Mouse (Mus musculus): ENCODE measurements at regions not wholly inside any gene's neighbourhood (a gene's known extent, or its start where the extent isn't known, plus 50 kb on each side); places are given as distances from the start of the nearest gene placed in this dataset.

GRCm38 (mm10) chr3:105367972-105368371, 84.2 kb upstream of the Kcnd3 start:
- TF ChIP-seq MXI1 (IDR thresholded peaks at IDR 0.05; ENCODE audit: low read depth, low read length) (no peak), ZC3H11A (IDR thresholded peaks at IDR 0.05; ENCODE audit: low read depth, low read length) (no peak), ZKSCAN1 (IDR thresholded peaks at IDR 0.05; ENCODE audit: low read depth, low read length) (no peak), UBTF (IDR thresholded peaks at IDR 0.05; ENCODE audit: borderline replicate concordance, insufficient read depth, low read depth, low read length) (no peak)
- no peak overlapping the region for H3K4me3 ChIP-seq (ENCODE audit: control insufficient read depth in 1 of 2, insufficient read depth in 1 of 2, low read depth in 2 of 2, low read length in 2 of 2)
- no peaks in the 10 kb centered on the region for H3K36me3 ChIP-seq (ENCODE audit: control insufficient read depth in 1 of 2, insufficient read depth in 2 of 2, low read length in 2 of 2)
- H3K27ac ChIP-seq (ENCODE audit: control insufficient read depth, low read depth, low read length), result no peak overlapping the region
- DNase-seq (ENCODE audit: low read depth, low spot score), result no peak
- no peaks in the 10 kb centered on the region for H3K79me2 ChIP-seq (ENCODE audit: control insufficient read depth, insufficient read depth, low read length, poor library complexity)
- no peaks in the 10 kb centered on the region for H3K27me3 ChIP-seq (ENCODE audit: control insufficient read depth in 1 of 2, insufficient read depth in 2 of 2, low read length in 2 of 2)
- no peak overlapping the region for H3K9ac ChIP-seq (ENCODE audit: control insufficient read depth, low read depth, low read length, poor library complexity, severe bottlenecking)
- no peaks in the 10 kb centered on the region for H3K9me3 ChIP-seq (replicated peaks; ENCODE audit: insufficient read depth, low read length)
- no peaks in the 10 kb centered on the region for H3K4me1 ChIP-seq (ENCODE audit: control insufficient read depth in 1 of 2, insufficient read depth in 2 of 2, low read length in 2 of 2)

- H3K36me3 ChIP-seq (ENCODE audit: control insufficient read depth in 1 of 2, insufficient read depth in 2 of 2, low read length in 2 of 2), result no peaks in the 10 kb centered on the region
- no peaks in the 10 kb centered on the region for H3K4me1 ChIP-seq (ENCODE audit: control insufficient read depth in 1 of 2, insufficient read depth in 2 of 2, low read length in 2 of 2)
- H3K9ac ChIP-seq (ENCODE audit: control insufficient read depth, low read depth, low read length, poor library complexity, severe bottlenecking), result no peak overlapping the region
- DNase-seq (ENCODE audit: low read depth, low spot score), result no peak
- no peak overlapping the region for H3K27ac ChIP-seq (ENCODE audit: control insufficient read depth, low read depth, low read length)
- TF ChIP-seq MXI1 (IDR thresholded peaks at IDR 0.05; ENCODE audit: low read depth, low read length) (no peak), RAD21 (IDR thresholded peaks at IDR 0.05; ENCODE audit: low read depth, low read length) (no peak), ZC3H11A (IDR thresholded peaks at IDR 0.05; ENCODE audit: low read depth, low read length) (no peak), CTCF (IDR thresholded peaks at IDR 0.05 in 2 of 3, conservative IDR thresholded peaks at IDR 0.05 in 1 of 3; ENCODE audit: control insufficient read depth in 1 of 3, insufficient read depth in 1 of 3, low read depth in 2 of 3, low read length in 3 of 3, poor library complexity in 1 of 3, severe bottlenecking in 1 of 3) (no peak), POLR2AphosphoS5 (IDR thresholded peaks at IDR 0.05; ENCODE audit: borderline replicate concordance, low read depth, low read length) (no peak), SIN3A (IDR thresholded peaks at IDR 0.05; ENCODE audit: low read length) (no peak), GABPA (IDR thresholded peaks at IDR 0.05; ENCODE audit: low read depth, low read length) (no peak), GATA1 (IDR thresholded peaks at IDR 0.05; ENCODE audit: low read depth, low read length) (no peak), USF1 (IDR thresholded peaks at IDR 0.05; ENCODE audit: low read depth, low read length) (no peak), ZMIZ1 (IDR thresholded peaks at IDR 0.05; ENCODE audit: low read depth, low read length) (no peak), EP300 (IDR thresholded peaks at IDR 0.05; ENCODE audit: low read depth in 1 of 2, low read length in 2 of 2) (no peak), MYB (IDR thresholded peaks at IDR 0.05; ENCODE audit: low read depth, low read length) (no peak), BHLHE40 (IDR thresholded peaks at IDR 0.05; ENCODE audit: borderline replicate concordance, low read depth, low read length) (no peak), HCFC1 (IDR thresholded peaks at IDR 0.05; ENCODE audit: low read depth, low read length) (no peak), CHD1 (IDR thresholded peaks at IDR 0.05; ENCODE audit: low read depth, low read length) (no peak), UBTF (IDR thresholded peaks at IDR 0.05; ENCODE audit: borderline replicate concordance, insufficient read depth, low read depth, low read length) (no peak), TBP (IDR thresholded peaks at IDR 0.05; ENCODE audit: low read depth, low read length) (no peak), ZKSCAN1 (IDR thresholded peaks at IDR 0.05; ENCODE audit: low read depth, low read length) (no peak), USF2 (IDR thresholded peaks at IDR 0.05; ENCODE audit: borderline replicate concordance in 1 of 2, insufficient read depth in 1 of 2, low read depth in 1 of 2, low read length in 2 of 2) (no peak)
- H3K9me3 ChIP-seq (replicated peaks; ENCODE audit: insufficient read depth, low read length), result no peaks in the 10 kb centered on the region
- no peaks in the 10 kb centered on the region for H3K27me3 ChIP-seq (ENCODE audit: control insufficient read depth in 1 of 2, insufficient read depth in 2 of 2, low read length in 2 of 2)
- H3K4me3 ChIP-seq (ENCODE audit: control insufficient read depth in 1 of 2, insufficient read depth in 1 of 2, low read depth in 2 of 2, low read length in 2 of 2), result no peak overlapping the region
- no peaks in the 10 kb centered on the region for H3K79me2 ChIP-seq (ENCODE audit: control insufficient read depth, insufficient read depth, low read length, poor library complexity)
Observed at GRCm38 (mm10) chr3:105372371-105372828, 79.7 kb upstream of the Kcnd3 start.
